Mouse (Mus musculus) left cerebral cortex, postnatal 14 days (tissue): Measurements from ENCODE around the gene Kcnq1. TPM values are rescaled to one million over a fixed set of nuclear protein-coding genes. Genes with fewer than 3 reads are reported as not detected.

ENCODE experiments used
- DNase-seq, 2 experiments: peaks; one replicate each; pipeline ENCODE4 v3.0.0; 2021 to 2022; ENCODE audit warnings: low spot score in 2 of 2, mixed read lengths in 1 of 2
- intact Hi-C: fragments of 180-260 bp; cut with DNase I; formaldehyde crosslinking; loops from one replicate; pipeline ENCODE4 v1.15.1; 2025
- total RNA-seq, 2 experiments: library from RNA; stranded (reverse); gene quantifications; 2 replicates each; pipeline ENCODE4 v1.2.3; 2021

Gene Kcnq1
- total RNA-seq, 2 experiments from 2014 or later: 0.91 to 1.7 TPM

DNA sequence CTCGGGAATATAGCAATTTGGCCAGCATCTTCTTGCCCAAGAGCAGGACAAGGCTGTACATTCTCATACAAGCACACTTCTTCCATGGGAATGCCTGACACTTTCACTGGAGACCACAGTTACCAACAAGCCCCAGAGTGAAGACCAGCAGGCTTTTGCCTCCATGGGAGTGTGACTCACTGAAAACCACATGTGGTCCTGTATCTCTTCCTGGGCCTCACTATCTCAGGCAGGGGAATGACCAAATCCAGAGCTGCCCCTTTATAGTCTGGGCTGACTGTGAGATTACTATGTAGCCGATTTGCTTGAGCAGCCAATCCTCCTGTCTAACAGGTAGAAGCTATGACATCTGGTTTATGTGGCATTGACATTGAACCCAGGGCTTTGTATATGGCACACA is 22.5 kb upstream of the Kcnq1 start:
- no peak for DNase-seq
- intact Hi-C loops: no loop called here

DNA sequence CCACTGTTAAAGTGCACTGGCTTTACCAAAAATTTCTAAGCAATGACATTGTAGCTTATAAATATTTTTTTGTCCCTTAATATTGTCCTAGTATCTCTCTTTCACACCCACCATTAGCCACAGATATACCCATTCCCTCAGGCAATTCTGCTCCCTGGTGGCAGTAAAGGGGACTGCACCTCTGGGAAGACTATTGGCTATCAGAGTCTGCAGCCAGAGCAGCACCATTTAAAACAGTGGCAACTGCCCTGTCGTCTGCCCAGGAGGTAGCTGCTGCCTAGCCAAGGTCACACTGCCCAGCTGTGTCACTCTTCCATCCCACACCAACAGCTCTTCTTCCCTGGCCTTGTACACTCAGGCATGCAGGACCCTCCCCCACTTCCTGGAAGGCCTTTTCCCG is 19.8 kb upstream of the Kcnq1 start:
- peak in 1 of 2 experiments; percentile 46 for DNase-seq
- intact Hi-C loops: loop anchor here (2.0 to 5.0 kb wide), 2 partner anchors 78 to 194 kb away; no protein-coding TSS in a partner anchor

DNA sequence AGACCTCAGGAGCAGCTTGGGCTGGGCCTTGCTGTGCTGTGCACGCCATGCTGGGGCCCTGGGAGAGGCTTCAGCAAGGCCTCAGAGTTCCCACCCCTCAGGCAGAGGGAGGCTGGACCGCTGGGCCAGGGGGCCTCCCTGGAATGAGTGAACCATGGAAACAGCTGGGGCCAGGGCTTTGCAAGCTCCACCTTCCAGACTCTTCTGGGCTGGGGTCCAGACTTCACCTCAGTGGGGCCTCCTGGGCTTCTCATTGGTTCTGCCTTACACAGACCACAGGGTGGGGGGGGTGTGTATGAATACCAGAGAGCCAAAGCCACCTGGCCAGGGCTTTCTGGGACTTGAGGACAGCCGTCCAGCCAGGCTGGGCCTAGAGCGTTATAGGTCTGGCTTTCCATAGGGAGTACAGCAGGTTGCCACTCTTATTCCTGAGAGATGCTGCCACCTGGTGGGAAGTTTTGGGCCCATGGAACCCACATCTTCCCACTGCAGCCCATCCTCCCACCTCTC is 19.0 kb upstream of the Kcnq1 start:
- DNase-seq: peak in 1 of 2 experiments; percentile 56
- intact Hi-C loops: loop anchor here (2.0 to 5.0 kb wide), 2 partner anchors 78 to 195 kb away; no protein-coding TSS in a partner anchor

DNA sequence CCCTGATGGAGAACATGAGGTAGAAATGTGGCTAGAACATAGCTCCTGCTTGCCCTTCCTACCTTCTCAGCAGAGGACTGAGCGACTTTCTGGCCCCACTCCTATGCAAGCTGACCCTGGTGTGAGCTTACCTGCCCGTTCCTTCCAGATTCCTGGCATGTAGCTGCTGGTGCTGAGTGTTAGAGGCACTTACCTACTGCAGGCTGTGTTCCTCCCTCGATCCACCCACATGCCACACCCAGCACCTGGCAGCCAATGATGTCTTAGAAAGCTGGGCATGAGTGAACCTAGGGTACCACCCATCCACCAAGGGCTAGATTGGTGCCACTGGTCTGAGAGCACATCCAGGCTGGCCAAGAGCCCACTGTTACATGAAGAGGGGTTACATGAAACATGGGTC is 12.3 kb upstream of the Kcnq1 start:
- intact Hi-C loops: loop anchor here (2.0 kb wide), 1 partner anchor 45 kb away; no protein-coding TSS in a partner anchor
- no peak for DNase-seq

DNA sequence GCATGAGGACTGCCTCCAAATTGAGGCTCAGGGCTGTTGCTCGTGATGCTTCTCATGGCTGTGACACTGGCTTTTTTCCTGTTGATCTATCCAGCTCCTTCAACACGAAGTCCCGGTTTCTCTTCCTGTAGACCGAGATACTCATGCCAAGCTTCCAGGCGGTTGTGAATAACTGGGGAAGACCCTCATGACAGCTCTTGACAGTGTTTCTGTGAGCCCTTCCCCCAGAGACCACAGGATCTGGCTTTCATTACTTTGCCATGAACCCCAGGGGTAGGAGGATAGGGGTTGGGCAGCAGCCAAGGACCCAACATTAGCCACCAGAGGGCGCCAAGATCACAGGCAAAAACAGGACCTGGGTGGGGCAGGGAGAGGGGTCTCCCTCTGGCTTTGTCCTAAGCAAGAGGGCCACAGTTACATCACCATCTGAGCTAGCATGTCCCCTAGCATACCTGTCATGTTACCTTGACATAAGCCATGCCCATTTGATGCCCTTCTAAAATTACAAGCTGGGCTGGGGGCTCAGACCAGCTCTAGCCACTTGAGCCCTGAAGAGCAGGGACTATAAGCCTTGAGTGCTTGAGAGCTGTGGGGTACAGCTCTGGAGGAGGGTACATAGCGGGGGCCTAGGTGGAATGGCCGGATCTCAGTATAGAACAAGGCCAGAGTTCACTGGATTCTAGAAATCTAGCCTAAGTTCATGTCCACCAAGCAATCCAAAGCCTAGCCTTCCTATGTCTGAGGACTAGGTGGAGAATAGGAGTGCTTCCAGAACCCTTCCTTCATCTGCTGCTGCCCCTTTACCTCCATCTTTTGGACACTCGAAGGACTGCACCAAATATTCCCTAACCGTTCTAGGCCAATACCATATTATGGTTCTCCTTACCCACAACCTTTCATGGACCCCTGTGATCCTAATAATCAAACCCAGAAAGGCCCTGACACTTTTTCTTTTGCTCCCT is 11.3 kb upstream of the Kcnq1 start, which contains the start of gene Trpm5:
Gene Trpm5, minus strand, starts transcription at position 51 of the 962 bp plus-strand sequence.
- peak; percentile 37 to 39 for DNase-seq
- intact Hi-C loops: loop anchor here (2.0 kb wide), 1 partner anchor 44 kb away; no protein-coding TSS in a partner anchor

DNA sequence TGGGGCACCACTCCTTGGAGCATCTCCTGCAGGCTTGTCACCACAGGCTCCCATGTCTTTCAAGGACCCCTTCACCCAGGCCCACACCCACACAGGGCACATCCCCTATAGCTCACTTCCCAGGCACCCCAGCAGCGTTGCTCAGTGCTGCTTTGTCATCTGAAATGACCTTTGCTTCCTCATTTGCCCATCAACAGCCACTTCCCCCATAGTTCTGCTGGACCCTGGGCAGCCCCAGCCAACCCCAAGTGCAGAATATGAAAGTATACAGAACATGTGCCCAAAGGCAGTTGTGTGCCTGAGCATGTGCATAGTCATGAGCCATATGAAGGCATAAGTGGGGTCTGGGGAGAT is 10.6 kb upstream of the Kcnq1 start:
- no peak for DNase-seq
- intact Hi-C loops: loop anchor here (2.0 kb wide), 1 partner anchor 43 kb away; no protein-coding TSS in a partner anchor

DNA sequence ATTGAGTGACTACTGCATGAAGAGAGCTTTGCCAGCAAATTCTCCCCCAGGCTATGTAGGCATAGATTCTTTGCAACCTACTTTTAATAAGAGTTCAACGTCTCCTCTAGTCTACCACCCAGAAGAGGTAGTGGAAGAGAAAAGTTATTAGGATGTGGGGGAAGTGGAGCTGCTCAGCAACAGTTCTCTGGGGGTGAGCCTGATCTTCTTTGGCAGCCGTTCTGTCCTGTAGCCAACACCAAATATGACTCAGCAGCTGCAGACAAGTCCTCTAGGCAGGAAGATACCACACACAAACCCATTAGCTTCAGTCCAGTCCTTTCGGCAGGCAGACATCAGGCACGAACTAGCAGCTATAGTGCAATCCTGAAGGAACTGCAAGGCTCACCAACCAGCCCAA is 5.4 kb upstream of the Kcnq1 start:
- intact Hi-C loops: no loop called here
- DNase-seq: no peak

DNA sequence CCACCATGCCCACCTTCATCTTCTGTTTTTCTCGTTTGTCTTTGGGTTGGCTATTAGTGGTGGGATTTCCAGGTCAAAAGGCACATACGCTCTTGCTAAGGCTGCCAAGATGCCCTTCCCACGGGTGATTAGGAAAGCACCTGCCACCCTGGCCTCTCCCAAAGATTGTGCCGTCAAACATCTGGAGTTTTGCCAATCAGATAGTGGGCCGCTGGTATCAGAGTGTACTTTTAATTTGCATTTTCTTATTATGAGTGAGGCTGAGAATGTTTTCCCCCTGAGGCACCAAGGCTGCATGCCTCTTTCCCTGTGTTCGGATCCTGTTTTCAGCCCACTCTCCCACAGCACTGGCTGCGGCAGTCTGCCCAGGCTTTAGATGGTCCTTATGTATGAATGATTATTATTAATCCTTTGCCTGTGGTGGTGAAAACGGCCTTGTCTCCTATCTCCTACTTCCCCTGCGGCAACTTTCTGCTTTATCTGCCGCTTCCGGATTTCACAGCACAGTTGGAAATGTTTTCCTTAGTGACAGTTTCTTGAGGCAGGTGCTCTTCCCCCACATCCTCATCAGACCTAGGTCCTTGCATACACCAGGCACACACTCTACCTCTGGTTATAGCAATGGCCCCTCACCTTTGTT is 784 bp upstream of the Kcnq1 start:
- no peak for DNase-seq
- intact Hi-C loops: no loop called here

DNA sequence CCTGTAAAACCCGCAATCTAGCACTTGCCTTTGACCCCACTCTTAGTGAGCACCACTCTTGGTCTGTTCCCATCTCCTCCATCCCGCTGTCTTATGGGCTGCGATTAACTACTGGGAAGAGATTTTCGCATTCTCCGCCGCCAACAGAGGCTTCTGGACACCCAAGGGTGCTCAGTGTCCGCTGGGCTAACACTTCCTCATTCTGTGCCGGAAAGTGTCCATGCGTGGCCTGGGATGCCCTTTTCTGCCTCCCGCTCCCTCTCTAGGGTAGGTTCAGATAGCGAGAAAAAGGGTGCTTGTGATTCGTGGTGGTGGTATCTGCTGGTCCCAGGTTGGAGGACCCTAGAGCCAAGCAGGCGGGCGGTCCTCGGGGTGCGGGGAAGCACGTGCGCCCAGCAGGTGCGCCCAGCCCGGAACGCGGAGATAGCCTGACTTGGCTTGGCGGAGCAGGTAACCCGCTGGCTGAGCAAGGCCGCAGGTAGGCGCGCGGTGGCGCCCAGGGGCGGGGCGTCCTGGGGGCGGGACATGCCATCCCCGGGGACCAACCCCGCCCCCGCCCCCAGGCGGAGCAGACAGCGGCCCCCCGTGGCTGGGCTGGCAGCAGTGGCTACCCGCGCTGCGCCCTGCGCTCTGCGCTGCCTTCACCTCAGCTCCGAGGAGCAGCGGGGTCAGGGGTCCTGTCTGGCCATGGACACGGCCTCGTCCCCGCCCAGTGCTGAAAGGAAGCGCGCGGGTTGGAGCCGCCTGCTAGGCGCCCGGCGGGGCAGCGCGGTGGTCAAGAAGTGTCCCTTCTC is 707 bp downstream of the Kcnq1 start:
- no peak for DNase-seq

DNA sequence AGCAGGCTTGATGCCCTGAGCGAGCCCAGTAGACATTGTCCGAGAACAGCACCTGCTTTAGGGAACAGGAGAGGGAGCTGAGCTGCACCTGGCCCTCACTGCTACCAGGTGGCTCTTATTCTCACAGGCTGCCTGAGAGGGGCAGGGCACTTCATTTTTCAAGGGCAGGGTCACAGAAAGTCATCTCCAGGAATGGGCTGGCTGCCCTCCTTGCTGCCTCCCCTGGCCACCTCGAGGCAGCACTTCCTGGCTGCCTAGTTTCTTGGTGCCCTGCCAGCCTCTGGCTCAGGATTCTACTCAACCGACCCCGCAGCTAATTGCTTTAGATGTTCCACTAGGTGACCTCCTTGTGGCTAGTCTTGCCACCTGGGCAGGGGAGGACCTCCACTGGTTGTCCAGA is 2.0 kb downstream of the Kcnq1 start:
- no peak for DNase-seq
- intact Hi-C loops: no loop called here

More for the DNA sequence above, 707 bp downstream of the Kcnq1 start:
- intact Hi-C loops: no loop called here

DNA sequence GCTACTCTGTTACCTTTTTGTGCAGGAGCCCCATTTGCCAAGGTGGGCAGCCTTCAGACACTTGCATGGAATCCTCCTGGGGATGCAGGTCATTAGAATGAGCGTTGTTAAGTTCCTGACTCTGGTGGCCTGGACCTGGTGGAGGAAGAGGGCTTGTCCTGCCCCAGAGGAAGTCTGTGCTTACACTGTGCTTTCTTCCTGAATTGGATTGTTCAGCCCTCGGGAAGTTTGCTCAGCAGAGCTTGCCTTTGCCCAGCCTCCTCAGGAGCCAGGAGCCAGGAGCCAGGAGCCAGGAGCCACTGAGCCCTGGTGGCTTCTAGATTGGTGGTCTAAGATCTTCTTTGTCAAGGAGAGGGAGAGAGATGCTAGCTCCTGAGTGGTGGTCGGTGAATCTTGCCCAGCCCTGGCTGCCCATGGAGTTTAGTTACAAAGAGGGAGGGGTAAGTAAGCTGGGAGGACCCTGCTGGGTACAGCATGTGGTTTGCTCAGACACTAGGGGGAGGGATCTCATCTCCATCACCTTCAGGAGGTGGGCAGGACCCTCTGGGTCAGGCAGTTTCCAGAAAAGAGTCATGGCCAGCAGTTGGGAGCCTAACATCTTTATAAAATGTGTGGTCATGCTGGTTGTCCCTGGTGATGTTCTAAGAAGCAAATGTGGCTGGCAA is 3.0 kb downstream of the Kcnq1 start:
- DNase-seq: no peak
- intact Hi-C loops: no loop called here

DNA sequence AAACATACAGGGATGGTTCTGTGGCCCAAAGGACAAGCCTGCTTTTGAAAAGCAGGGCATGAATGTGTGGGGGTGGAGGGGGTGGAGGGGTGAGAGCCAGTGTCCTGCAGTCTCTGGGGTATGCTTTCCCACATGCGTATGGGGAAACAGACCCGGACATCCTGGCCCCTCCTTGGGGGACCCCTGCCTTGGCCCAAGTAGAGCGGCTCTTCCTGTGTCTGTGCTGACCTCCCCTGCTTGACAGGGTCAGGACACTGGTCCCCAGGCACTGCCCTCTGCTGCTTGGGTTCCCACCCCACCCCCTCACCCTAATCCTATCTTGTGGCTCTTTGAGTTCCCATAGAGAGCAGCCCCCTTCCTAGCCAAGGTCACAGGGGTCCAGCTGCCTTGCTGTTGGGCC is 3.5 kb downstream of the Kcnq1 start:
- no peak for DNase-seq
- intact Hi-C loops: no loop called here

DNA sequence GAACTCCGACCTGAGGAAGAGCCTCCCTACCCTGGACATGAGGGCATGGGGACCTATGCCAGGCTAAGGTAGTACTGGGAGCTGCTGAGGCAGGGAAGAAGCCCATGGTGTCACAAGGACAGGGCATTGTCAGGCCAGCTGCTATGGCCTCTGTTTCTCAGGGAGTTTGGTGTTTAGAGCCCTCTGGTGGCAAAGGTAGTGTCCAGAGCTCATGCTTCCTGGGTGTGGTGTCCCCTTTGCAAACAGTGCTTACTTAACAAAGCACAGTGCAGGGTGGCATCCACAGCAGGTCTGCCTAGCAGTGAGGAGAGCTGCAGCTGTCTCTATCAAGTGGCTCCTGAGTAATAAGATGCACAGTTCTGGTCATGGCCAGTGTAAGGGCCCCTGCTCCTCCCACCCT is 4.6 kb downstream of the Kcnq1 start:
- intact Hi-C loops: no loop called here

DNA sequence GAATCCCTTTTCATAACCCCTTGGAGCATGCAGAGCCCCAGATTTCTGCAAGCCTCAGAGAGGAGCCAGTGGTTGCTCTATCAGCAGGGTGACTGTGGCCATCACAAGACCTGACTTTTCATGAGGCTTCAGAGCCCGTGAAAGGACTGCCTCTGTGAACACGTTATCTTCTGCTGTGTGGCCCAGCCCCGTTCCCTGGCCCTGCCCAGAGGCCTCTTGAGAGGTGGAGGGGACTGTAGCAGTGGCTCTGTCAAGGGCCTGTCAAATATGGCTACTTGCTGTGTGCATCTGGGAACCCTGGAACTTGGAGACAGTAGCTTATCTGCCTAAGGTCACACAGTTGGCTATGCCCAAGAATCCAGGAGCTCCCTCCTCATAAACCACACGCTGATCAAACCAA is 5.6 kb downstream of the Kcnq1 start:
- intact Hi-C loops: no loop called here
- no peak for DNase-seq

More for the DNA sequence above, 4.6 kb downstream of the Kcnq1 start:
- DNase-seq: no peak

DNA sequence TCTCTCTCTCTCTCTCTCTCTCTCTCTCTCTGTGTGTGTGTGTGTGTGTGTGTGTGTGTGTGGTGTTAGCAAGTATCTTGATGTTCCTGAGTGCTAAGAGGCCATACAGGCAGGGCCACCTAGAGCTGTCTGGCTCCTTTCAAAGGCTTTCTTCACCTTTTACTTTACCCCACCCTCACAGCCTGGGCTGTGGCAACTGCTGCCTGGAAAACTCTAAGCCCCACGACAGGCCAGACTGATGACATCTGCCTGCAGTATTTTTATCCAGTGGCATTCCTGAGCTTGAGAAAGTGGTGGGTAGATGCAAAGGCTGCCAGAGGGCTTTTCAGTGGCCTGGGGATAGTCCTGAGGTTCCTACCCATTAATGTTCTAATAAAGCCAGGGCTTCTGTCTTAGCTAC is 6.2 kb downstream of the Kcnq1 start:
- intact Hi-C loops: no loop called here
- no peak for DNase-seq

DNA sequence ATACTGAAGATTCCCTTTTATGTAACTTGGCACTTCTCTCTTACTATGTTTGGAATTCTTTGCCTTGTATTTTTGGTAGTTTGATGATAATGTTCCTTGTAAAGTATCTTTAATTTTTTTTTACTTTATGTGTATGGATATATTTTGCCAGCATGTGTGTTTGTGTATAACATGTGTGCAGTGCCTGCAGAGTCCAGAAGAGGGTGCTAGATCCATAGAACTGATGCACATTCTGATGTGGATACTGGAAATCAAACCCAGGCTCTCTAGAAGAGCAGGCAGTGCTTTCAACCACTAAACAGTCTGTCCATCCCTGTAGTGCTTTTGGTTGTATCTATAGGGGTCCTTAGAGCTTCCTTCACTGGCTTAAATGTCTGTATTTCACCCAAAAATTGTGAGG is 8.6 kb downstream of the Kcnq1 start:
- intact Hi-C loops: no loop called here
- no peak for DNase-seq

DNA sequence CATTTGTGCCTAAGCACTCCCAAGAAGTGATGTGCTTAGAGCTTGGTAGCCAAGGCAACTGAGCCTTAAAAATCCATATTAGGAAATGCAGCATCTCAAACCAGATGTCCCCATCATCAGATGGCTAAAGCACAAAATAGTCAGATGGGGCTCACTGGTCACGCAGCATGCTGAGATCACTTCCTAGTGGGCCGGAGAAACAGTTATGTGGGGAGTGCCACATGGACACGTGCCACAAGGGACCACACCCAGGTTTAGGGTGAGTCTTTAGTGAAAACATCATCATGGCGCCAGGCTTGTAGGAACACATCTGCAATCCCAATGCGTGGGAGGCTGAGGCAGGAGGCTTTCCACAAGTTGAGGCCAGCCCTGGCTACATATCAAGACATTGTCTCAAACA is 10.4 kb downstream of the Kcnq1 start:
- no peak for DNase-seq
- intact Hi-C loops: no loop called here

DNA sequence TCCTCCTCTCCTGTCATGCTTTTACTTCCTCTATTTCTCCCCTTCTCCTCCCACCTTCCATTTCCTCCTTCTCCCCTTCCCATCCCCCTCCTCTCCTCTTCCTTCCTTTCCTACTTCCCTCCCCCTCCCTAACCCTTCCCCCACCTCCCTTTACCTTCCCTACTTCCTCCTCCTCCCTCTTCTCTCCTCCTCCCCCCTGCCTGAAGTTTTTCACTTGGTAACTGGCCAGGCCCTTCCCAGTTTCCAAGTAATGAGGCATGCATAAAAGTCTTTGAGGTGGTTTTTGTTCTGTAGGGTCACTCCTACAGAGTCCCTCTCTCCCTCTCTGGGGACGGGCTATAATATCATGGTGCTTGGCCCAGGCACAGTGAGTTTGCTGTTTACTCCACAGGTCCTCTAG is 13.2 kb downstream of the Kcnq1 start:
- no peak for DNase-seq
- intact Hi-C loops: no loop called here

DNA sequence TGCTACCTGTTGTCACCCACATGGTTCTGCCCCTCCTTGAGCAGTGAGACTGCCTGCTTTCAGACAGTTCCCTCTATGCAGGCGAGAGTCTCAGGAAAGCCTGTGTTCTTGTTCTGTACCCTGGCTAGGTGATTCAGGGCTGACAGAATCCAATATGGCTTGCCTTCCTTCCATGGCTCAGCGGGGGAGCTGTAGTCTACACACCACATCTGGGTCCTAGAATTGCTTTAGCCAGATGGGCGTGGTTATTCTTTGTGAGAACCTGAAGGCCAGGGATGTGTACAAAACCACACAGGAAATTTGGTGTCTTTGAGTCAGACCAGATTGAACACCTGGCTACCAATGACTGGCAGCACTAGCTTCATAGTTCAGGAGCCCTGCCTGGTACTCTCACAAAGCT is 13.7 kb downstream of the Kcnq1 start:
- no peak for DNase-seq
- intact Hi-C loops: no loop called here
